Mouse (Mus musculus) lung, adult 18-20 months (tissue): ENCODE results near the gene Gm43552.
A peak's percentile ranks its signal among the peaks of the same experiment; 100 is the strongest.
"Not testable (repeated sequence)": the region's sequence is repeated elsewhere in the genome, so short reads cannot be mapped to it uniquely, and the experiment has no call there.

Source experiments
- DNase-seq, 2 experiments: peaks; one replicate each; pipeline ENCODE4 v3.0.0; 2022; ENCODE audit warnings: mixed read lengths in 2 of 2

The Gm43552 gene

DNA sequence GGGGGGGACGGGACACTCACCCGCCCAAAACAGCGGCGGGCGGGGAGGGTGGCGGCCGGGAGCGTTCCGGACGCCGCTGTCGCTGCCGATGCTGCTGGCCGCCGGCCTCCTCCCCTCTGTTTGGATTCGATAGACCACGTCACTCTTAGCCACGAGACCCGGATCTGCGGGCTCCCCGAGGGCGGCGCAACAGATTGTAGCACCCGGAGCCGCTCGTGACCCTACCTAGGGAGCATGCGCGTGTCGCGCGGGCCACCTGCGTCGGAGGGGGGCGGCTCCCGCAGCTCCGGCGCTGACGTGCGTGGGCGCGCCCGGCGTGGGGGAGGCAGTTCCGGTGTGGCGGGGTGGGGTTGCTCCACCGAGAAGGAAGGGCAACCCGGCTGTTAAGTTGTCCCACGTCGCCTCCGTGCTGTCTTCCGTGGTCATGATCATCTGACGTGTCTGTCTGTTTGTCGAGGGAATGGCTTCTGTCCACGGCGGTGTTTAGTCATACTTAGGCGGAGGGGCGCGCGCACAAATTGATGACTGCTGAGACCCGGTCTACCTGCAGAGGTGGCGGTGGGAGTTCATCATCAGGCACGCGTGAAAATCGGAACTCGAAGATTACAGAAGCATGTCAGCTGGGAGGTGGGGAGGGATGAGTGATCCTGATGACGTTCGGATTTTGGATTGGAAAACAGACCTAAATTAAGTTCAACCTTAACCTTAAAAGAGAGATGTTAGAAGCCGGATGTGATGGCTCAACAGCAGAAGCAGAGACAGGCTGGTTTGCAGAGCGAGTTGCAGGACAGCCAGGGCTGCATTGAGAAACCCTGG is at the start of gene Gm43552:
Gene Gm43552, minus strand, starts transcription at position 118 of the 816 bp plus-strand sequence.
- peak; percentile 98 for DNase-seq

- DNase-seq = no peak
Measured at GRCm38 (mm10) chr5:65541889-65542288, 49.3 kb upstream of the Gm43552 start.

GRCm38 (mm10) chr5:65539786-65540185 is 47.2 kb upstream of the Gm43552 start:
- no peak for DNase-seq

DNA sequence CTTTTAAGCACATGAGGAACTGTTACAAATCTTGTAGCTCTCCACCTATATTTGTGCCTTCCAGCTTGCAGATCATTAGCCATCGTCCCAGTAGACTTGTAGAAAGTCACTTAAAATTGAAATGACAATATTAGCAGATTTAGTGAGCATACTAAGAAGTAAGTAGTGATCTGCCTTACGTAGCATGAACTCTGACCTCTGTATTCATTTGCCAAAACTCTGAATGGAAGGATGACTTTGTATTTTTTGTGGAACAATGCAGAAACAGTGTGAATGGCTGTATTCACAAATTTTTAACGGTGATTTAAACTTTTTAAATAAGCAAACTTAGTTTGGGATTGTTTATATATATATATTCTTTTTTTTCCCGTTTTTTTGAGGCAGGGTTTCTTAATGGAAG is 46.2 kb upstream of the Gm43552 start:
- no peak for DNase-seq

GRCm38 (mm10) chr5:65538121-65538520 is 45.5 kb upstream of the Gm43552 start:
- DNase-seq = no peak

DNA sequence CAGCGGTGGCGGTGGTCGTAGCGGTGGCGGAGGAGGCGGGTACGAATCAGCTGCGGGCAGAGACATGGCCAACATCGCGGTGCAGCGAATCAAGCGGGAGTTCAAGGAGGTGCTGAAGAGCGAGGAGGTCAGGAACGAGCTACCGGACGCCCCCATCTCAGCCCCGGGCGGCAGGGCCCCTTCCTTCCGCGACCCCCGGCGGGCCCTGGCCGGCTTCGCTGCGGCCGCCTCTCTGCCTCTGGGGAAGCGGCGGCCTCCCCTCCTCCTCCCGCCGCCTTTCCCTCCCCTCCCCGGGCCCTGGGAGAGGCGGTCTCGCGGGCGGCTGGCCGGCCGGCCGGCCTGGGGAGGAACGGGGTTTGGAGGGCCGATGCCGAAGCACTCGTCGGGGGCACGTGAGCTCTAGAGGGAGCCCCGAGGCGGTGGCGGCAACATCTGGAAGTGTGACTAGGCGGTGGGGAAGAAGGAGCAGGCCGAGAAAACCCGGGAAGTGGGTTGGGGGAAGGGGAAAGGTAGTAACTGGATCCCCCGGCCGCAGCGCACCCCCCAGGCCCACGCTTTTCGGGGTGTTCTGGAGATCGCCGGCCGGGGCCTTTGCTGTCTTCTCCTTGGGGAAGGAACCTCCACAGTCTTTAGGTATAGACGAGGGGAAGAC is 44.9 kb upstream of the Gm43552 start:
- peak; percentile 58 to 63 for DNase-seq

DNA sequence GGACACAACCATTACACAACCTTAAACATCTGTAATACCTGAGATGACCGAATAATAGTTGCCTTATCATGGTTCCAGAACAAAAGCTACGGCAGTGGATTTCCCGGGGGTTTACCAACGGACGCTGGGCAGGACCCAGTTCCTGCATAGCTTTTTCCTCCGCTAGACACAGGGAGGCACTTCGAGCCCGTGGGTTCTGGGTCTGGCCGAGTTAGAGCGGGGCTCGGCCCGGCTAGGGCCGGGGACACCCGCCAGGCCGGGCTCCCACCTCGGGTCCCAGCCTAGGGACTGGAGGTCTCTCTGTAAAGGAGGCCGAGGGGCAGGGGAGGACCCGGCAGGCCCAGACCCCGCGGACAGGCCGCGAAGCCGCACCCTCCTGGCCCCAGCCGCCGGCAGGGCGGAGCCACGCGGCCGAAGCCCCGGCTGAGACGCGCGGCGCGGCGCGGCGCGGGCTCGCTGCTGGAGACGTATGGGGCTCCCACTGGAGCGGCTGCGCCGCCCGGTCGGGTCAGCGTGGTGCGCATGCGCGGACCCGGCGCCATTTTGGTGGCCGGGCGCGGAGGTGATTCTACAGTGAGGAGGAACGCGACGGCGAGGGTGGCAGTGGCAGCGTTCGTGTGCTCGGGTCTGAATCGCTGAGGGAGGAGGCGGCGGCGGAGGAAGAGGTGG is 44.3 kb upstream of the Gm43552 start, which contains the start of the genes Smim14 and Ube2k:
Gene Smim14, minus strand, starts transcription at position 434 of the 669 bp plus-strand sequence.
Gene Ube2k, plus strand, starts transcription at position 483 of the 669 bp plus-strand sequence.
- peak; percentile 92 to 94 for DNase-seq

DNA sequence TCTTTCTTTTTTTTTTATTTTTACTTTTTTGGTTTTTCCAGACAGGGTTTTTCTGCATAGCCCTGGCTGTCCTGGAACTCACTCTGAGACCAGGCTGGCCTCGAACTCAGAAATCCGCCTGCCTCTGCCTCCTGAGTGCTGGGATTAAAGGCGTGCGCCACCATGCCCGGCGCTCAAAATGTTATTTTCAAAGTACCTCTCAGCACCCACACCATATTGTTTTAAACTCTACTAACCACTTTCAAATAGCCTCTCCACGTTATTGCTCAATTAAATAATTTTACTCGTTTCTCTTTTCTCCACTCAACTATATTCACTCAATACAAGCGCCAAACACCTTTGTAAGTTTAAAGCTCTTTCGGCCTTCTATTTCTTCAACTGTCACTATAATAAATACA is 43.4 kb upstream of the Gm43552 start:
- not testable (repeated sequence) for DNase-seq

GRCm38 (mm10) chr5:65535457-65536067 is 42.9 kb upstream of the Gm43552 start:
- peak; percentile 20 to 44 for DNase-seq

DNA sequence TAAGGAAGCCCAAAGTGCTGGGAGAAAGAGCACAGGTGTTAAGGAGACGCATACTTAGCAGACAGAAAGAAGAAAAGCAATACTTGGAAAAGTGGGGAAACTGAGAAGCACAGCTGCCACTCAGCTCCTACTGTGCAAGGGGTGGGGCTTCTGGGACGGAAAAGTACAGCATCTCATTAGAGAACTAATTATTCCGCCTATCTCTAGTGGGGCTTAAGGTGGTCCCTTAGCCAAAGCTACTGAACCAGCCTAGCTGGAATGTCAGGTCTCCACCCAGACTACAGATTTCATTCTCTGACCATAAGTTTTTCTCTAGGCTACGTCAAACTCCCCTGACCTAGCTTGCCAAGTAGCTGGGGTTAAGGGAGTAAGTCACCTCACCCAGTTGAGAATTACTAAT is 41.9 kb upstream of the Gm43552 start:
- no peak for DNase-seq

GRCm38 (mm10) chr5:65531283-65531682 is 38.6 kb upstream of the Gm43552 start:
- no peak for DNase-seq

DNA sequence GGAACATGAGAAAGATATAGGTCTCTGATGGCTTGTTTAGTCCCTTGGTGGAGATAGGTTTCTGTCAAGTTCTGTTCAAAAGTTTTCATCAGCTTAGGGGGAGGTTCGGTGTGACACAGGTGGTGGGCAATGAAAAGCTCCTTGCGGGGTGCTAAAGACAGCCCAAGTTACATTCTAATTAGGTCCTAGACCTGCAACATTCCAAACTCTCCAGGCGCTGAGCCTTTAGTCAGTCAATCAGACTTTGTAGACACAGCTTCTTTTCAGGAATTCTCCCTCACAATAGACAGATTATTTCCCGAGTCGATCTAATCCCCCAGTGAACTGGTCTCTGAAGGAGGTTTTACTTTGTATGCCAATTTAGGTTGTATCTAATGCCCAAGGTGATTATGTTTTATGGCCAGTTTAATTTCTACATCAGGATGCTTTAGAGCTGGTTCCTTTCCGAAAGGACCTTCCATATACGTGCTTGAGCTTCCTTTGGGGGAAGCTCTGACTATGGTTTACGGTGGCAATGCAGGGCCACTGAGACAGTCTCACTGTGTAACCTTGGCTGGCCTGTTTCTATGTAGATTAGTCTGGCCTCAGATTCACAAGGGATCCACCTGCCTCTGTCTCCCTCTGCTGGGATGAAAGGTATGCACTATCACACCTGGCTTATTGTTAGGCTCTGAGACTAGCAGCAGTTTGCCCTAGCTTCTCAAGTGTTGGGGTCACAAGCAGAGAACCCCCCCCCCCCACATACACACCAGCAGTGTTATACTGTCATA is 33.2 kb upstream of the Gm43552 start:
- peak; percentile 9 to 37 for DNase-seq

DNA sequence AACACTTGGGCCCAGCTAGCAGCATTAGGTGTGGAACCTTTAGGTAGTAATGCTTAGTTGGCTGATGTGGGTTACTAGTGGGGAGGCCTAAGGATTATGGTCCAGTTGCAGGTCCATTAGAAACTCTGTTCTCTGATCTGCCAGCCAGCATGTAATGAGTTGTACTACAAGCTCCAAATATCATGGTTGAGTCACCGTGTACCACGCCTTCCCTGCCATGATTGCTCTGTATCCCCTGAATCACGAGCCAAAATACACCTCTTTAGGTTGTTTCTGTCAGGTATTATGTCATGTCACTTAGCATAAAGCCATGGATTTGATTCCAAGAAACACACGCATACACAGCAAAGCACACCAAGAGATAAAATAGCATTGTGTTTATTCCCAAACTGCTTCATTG is 32.2 kb upstream of the Gm43552 start:
- no peak for DNase-seq

GRCm38 (mm10) chr5:65521803-65522202 is 29.2 kb upstream of the Gm43552 start:
- DNase-seq = no peak

DNA sequence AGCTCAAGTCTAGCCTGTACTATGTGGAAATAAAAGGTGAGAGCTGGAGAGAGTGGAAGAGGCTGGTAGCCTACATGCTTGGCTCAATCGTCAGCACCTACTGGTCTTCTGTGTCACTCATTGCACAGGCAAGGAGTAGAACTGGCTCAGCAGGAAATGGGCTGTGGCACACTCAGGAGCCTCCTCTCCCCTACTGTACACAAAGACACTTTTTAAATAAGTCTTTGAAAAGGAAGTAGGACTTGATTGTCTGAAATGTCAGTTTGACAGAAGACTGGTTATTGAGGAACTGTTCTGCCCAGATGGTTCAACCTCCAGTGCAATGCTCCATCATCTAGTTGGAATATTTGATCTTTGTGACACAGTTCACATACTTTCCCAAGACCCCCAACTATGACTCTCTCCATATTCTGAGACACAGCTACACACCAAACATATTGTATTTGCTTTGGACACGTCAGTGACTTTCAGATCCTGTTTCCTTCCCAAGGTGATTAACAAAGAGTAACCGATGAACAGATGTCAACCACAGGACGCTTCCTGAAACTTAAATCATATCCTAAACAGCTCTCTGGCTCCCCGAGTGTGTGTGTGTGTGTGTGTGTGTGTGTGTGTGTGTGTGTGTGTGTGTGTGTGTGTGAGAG is 22.1 kb upstream of the Gm43552 start:
- peak; percentile 38 to 58 for DNase-seq

GRCm38 (mm10) chr5:65513506-65513905 is 20.9 kb upstream of the Gm43552 start:
- DNase-seq = no peak

- peak in 1 of 2 experiments; percentile 53 for DNase-seq
Measured at GRCm38 (mm10) chr5:65508395-65508794, 15.8 kb upstream of the Gm43552 start.

DNA sequence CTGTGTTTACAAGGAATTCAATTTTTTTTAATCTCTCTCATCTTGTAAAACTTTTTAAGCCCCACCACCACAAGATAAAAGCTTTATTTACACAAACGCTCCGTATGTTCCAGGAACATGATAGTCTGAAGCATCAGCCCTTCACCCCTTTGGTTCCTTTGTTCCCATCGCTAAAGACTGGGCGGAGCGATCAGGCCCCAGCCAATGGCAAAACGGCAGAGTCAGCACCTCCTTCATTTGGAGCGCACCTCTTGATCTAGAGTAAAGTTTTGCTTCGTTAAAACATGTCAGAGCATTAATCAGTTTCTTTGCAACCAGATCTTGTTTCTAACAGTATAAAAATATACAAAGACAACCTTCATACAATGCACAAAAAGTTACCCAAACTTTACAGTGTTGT is 13.2 kb upstream of the Gm43552 start:
- peak in 1 of 2 experiments; percentile 33 for DNase-seq

DNA sequence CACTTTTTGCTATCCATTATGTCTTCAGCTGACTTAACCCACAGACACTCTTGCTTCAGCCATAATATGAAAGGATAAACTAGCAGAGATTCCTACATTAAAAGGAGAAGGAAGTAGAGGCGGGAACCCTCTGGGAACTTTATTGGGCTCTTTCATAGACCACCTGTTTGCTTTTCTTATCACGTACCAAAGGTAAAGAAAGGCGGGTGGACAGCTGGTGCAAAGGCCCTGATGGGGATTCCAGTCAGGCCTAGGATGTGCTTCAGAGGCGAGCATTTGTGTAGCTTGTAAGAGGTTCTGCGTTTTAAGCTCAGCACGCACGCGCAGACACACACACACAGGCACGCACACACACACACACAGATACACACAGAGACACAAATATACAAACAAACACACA is 8.8 kb upstream of the Gm43552 start:
- DNase-seq = no peak

DNA sequence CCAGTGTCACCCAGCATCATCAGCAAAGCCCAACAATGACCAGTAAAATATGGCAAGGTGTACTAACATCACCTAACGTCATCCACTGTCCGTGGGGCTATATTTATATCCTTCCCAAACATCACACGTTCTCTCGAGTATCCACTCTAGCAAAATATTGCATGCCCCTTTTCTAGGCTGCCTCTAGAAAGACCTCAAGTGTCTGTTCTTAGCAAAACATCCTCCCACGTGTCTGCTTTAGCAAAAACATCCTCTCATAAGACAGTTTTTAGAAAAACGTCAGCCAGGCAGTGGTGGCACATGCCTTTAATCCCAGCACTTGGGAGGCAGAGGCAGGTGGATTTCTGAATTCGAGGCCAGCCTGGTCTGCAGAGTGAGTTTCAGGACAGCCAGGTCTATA is 7.6 kb upstream of the Gm43552 start:
- DNase-seq = no peak
